Mouse (Mus musculus) neural tube, embryonic 12.5 days (tissue): ENCODE data around the gene Rab11fip5. TPM values are rescaled to one million over a fixed set of nuclear protein-coding genes. Genes with fewer than 3 reads are reported as not detected.

ENCODE experiments used
- ATAC-seq: fragments of 200-750 bp; cut with Nextera tagmentation; 2 replicates; pipeline ENCODE4 v1.8.0; 2017; ENCODE audit warnings: low read depth, mild to moderate bottlenecking, moderate TSS enrichment, moderate library complexity; ENCODE audit not compliant: low FRiP score
- H3K27ac ChIP-seq: fragments of 300-500 bp; sonication (generic); 2 replicates; pipeline ENCODE4 v1.5.1; 2016
- H3K27me3 ChIP-seq: fragments of 300-500 bp; sonication (generic); replicated peaks from 2 replicates; pipeline ENCODE4 v1.6.1; 2016; ENCODE audit warnings: mild to moderate bottlenecking
- H3K36me3 ChIP-seq: fragments of 300-500 bp; sonication (generic); 2 replicates; pipeline ENCODE4 v1.6.1; 2016; ENCODE audit warnings: mild to moderate bottlenecking
- H3K4me1 ChIP-seq: fragments of 300-500 bp; sonication (generic); 2 replicates; pipeline ENCODE4 v1.6.1; 2016
- H3K4me2 ChIP-seq: fragments of 300-500 bp; sonication (generic); replicated peaks from 2 replicates; pipeline ENCODE4 v1.6.1; 2016; ENCODE audit warnings: mild to moderate bottlenecking
- H3K4me3 ChIP-seq: fragments of 300-500 bp; sonication (generic); 2 replicates; pipeline ENCODE4 v1.5.1; 2016
- H3K9ac ChIP-seq: fragments of 300-500 bp; sonication (generic); 2 replicates; pipeline ENCODE4 v1.6.1; 2016; ENCODE audit warnings: mild to moderate bottlenecking
- H3K9me3 ChIP-seq: fragments of 300-500 bp; sonication (generic); 2 replicates; pipeline ENCODE4 v1.6.1; 2016; ENCODE audit warnings: mild to moderate bottlenecking
- WGBS: fragments of 180-500 bp; shearing (Covaris S2); methylation state at CpG from one replicate; pipeline ENCODE4 v1.1.7; 2016; 5-methylcytosine and 5-hydroxymethylcytosine counted together
- polyA plus RNA-seq: library from polyadenylated mRNA; unstranded; fragments of >200 nt; fragmentation: Nextera tagmentation; extraction: Ambion mirVana; gene quantifications from 2 replicates; pipeline ENCODE4 v1.2.1, GENCODE M21; 2016

Gene Rab11fip5
- polyA plus RNA-seq, 1 experiment from 2014 or later: 9.0 TPM

GRCm38 (mm10) chr6:85358877-85359276, 15.6 kb downstream of the Rab11fip5 start:
- ATAC-seq: no peak
- WGBS: 100% methylated on average over 1 of the region's 1 CpGs
- Histone ChIP-seq H3K27ac (no peak overlapping the region), H3K9me3 (no peaks in the 10 kb centered on the region), H3K9ac (no peak overlapping the region), H3K4me1 (no peaks in the 10 kb centered on the region), H3K27me3 (no peaks in the 10 kb centered on the region; the same call in 1 of the 2 replicates), H3K36me3 (no peaks in the 10 kb centered on the region), H3K4me3 (no peak overlapping the region), H3K4me2 (no peak overlapping the region)

GRCm38 (mm10) chr6:85356682-85357465, 17.6 kb downstream of the Rab11fip5 start:
- no peaks in the 10 kb centered on the region for H3K27me3 ChIP-seq
- H3K36me3 ChIP-seq: no peaks in the 10 kb centered on the region
- no peak for ATAC-seq
- 68% methylated on average over 4 of the region's 4 CpGs for WGBS
- H3K4me1 ChIP-seq: no peaks in the 10 kb centered on the region
- no peak overlapping the region for H3K9ac ChIP-seq
- no peak overlapping the region for H3K27ac ChIP-seq
- no peaks in the 10 kb centered on the region for H3K9me3 ChIP-seq
- no peak overlapping the region for H3K4me3 ChIP-seq
- no peak overlapping the region for H3K4me2 ChIP-seq

DNA sequence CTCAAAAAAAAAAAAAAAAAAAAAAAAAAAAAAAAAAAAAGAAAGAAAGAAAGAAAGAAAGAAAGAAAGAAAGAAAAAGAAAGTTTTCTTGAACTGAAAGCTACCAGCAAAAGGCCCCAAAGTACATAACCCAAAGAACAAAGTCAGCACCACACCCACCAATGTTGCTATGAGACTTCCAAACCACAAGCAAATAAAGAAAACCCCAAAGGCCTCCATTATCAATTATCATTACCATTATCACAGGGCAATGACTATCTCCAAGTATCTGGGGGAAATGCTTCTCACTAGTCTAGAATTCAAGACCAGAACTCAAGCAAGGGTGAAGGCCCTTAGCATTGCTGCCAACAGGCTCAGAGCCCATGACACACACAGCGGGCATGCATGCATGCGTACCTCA, 18.7 kb downstream of the Rab11fip5 start:
- ATAC-seq: no peak
- H3K36me3 ChIP-seq: no peaks in the 10 kb centered on the region
- no peak overlapping the region for H3K9ac ChIP-seq
- no peaks in the 10 kb centered on the region for H3K9me3 ChIP-seq
- no peaks in the 10 kb centered on the region for H3K4me1 ChIP-seq
- H3K4me3 ChIP-seq: no peak overlapping the region
- WGBS: 93% methylated on average over 2 of the region's 2 CpGs
- no peaks in the 10 kb centered on the region for H3K27me3 ChIP-seq
- H3K27ac ChIP-seq: no peak overlapping the region
- H3K4me2 ChIP-seq: no peak overlapping the region

DNA sequence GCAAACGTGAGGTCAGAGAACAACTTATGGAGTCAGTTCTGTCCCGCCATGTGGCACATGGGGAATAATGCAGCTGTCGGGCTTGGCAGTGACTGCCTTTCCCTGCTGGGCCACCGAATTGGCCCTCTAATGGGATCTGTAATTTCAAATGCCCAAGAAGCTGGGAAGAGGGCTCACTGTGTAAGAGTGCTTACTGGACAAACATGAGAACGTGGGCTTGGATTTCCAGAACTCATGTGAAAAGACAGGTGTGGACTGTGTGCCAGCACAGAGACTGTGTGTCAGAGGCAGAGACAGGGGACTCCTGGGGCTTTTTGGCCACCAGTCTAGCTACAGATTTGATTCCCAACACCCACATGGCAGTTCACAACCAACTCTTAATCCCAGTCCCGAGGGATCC, 19.7 kb downstream of the Rab11fip5 start:
- ATAC-seq: no peak
- no peaks in the 10 kb centered on the region for H3K36me3 ChIP-seq
- no peak overlapping the region for H3K27ac ChIP-seq
- H3K27me3 ChIP-seq: no peaks in the 10 kb centered on the region
- 72% methylated on average over 6 of the region's 6 CpGs for WGBS
- H3K9me3 ChIP-seq: no peaks in the 10 kb centered on the region
- H3K4me3 ChIP-seq: no peak overlapping the region
- no peak overlapping the region for H3K4me2 ChIP-seq
- H3K4me1 ChIP-seq: no peaks in the 10 kb centered on the region
- no peak overlapping the region for H3K9ac ChIP-seq

GRCm38 (mm10) chr6:85353706-85354105, 20.7 kb downstream of the Rab11fip5 start:
- WGBS: 68% methylated on average over 3 of the region's 3 CpGs
- no peak overlapping the region for H3K4me3 ChIP-seq
- no peak overlapping the region for H3K4me2 ChIP-seq
- H3K36me3 ChIP-seq: no peaks in the 10 kb centered on the region
- no peaks in the 10 kb centered on the region for H3K9me3 ChIP-seq
- H3K27me3 ChIP-seq: no peaks in the 10 kb centered on the region
- H3K27ac ChIP-seq: no peak overlapping the region
- H3K4me1 ChIP-seq: no peaks in the 10 kb centered on the region
- no peak overlapping the region for H3K9ac ChIP-seq
- no peak for ATAC-seq

DNA sequence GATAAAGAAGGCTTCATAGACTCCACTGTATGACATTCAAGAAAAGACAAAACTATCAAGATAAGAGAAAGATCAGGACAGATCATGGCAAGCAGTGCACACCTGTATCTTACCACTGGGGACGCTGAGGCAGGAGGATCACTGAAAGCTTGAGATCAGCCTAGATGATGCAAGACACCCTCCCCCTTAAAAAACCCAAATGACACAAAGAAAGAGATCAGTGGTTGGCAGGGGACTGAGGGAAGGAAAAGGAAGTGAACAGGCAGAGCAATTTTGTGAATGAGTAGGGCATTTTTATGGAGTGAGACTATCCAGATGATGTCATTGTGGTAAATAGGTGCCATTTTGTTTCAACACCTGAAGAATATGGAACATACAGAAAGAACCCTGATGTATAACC, 24.3 kb downstream of the Rab11fip5 start:
- H3K36me3 ChIP-seq: 0 out of 2 replicates have a peak, but pooled peaks cover 3% of the 10 kb centered on the region
- H3K27me3 ChIP-seq: no peaks in the 10 kb centered on the region
- ATAC-seq: no peak
- no peaks in the 10 kb centered on the region for H3K4me1 ChIP-seq
- 78% methylated on average over 1 of the region's 1 CpGs for WGBS
- H3K9me3 ChIP-seq: no peaks in the 10 kb centered on the region
- no peak overlapping the region for H3K4me2 ChIP-seq
- H3K27ac ChIP-seq: no peak overlapping the region
- no peak overlapping the region for H3K9ac ChIP-seq
- no peak overlapping the region for H3K4me3 ChIP-seq

- no peaks in the 10 kb centered on the region for H3K9me3 ChIP-seq
- H3K36me3 ChIP-seq: 0 out of 2 replicates have a peak, but pooled peaks cover 3% of the 10 kb centered on the region
- H3K4me2 ChIP-seq: no peak overlapping the region
- H3K9ac ChIP-seq: no peak overlapping the region
- H3K4me1 ChIP-seq: no peaks in the 10 kb centered on the region
- H3K27me3 ChIP-seq: no peaks in the 10 kb centered on the region
- no peak overlapping the region for H3K4me3 ChIP-seq
- no peak overlapping the region for H3K27ac ChIP-seq
- WGBS: 80% methylated on average over 7 of the region's 7 CpGs
- ATAC-seq: no peak
These were observed 25.2 kb downstream of the Rab11fip5 start for GRCm38 (mm10) chr6:85349246-85349645.

DNA sequence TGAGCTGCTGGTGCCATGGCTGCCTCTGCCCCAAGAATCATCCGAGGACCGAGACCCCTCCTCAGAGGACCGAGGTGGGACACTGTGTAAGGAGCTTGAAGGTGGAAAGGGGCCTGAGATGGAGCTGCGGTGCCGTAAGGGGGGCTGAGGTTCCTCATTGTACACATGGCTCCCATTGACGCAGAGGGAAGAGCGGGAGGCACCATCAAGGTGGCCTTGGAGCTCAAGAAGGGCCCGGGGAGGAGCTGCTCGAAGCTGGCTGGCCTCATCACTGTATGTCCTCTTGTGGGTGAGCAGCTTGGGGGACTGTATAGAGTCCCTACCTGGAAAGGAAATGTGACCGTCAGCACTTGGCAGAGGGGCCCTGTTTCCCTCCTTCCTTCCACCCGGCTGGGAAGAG, 26.3 kb downstream of the Rab11fip5 start:
- H3K4me3 ChIP-seq: no peak overlapping the region
- H3K36me3 ChIP-seq: 0 out of 2 replicates have a peak, but pooled peaks cover 3% of the 10 kb centered on the region
- H3K27me3 ChIP-seq: no peaks in the 10 kb centered on the region
- H3K9me3 ChIP-seq: no peaks in the 10 kb centered on the region
- H3K9ac ChIP-seq: no peak overlapping the region
- H3K4me2 ChIP-seq: no peak overlapping the region
- H3K27ac ChIP-seq: no peak overlapping the region
- no peak for ATAC-seq
- no peaks in the 10 kb centered on the region for H3K4me1 ChIP-seq
- 90% methylated on average over 11 of the region's 11 CpGs for WGBS

DNA sequence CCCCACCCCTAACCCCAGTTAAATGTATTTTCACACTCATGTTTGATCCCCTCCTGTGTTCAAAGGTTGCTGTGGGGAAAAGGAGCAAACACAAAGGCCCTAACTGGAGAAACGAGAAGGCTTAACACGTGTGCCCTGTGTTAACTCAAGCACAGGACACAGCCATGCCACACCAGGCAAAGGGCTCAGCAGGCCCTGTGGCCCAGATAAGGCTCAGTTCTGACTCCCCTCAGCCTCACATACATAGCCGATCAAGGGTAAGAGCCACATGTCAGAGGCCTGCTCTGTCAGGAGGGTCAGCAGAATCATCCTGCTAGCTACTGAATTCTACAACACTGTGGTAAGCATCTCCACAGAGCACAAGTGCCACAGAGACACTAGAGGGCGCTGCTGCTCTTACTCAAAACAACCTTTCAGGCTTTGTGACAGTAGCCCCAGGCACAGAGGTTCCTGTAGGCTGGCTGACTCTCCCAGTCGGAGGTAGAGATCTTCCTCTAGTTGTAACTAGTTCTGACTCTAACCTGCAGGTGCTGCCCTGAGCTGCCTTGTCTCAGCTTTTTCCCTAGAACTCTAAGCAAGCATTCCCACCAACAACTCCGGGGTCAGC, 28.3 kb downstream of the Rab11fip5 start:
- WGBS: 41% methylated on average over 6 of the region's 6 CpGs
- peak; percentile 81 for ATAC-seq
- no peak overlapping the region for H3K4me3 ChIP-seq
- H3K9ac ChIP-seq: no peak overlapping the region
- no peaks in the 10 kb centered on the region for H3K4me1 ChIP-seq
- H3K36me3 ChIP-seq: 0 out of 2 replicates have a peak, but pooled peaks cover 3% of the 10 kb centered on the region
- no peaks in the 10 kb centered on the region for H3K9me3 ChIP-seq
- no peak overlapping the region for H3K4me2 ChIP-seq
- H3K27me3 ChIP-seq: no peaks in the 10 kb centered on the region
- H3K27ac ChIP-seq: no peak overlapping the region

DNA sequence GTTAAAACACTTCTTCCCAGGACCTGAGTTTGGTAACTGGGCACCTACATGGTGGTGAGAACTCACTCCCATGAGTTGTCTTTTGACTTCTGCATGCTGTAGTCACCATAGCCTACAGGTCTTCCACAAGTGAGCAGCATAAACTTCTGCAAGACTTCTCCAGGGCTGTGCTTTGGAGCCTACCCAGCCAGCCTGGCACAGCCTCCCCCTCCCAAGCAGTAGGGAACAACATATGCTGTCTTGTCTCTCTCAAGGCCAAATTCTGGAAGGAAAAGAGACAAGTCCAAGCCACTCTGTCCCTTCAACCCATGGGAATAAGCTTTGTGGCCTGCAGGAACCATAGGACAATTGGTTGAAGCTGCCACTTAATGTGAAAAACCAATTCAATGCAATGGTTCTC, 29.5 kb downstream of the Rab11fip5 start:
- H3K4me1 ChIP-seq: no peaks in the 10 kb centered on the region
- no peak overlapping the region for H3K27ac ChIP-seq
- no peak overlapping the region for H3K9ac ChIP-seq
- H3K4me2 ChIP-seq: no peak overlapping the region
- H3K27me3 ChIP-seq: no peaks in the 10 kb centered on the region
- no peak overlapping the region for H3K4me3 ChIP-seq
- 0 out of 2 replicates have a peak, but pooled peaks cover 3% of the 10 kb centered on the region for H3K36me3 ChIP-seq
- H3K9me3 ChIP-seq: no peaks in the 10 kb centered on the region
- ATAC-seq: no peak

DNA sequence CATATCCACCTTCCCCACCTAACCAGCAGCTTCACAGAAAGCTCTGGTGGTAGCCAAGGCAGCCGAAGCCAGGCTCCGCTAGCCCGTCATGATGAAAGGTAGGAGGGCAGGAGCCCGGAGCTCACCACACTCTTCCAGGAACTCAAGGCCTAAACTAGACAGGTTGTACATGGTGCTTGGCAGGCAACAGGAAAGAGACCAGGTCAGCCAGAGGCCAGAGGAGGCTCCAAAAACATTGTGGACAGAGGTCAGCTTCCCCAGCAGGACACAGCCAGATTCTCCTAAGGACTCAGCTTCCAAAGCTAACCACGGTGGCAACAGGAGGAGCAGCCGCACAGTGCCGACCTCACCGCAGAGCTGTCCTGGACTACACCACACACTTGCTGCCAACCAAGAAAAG, 31.4 kb downstream of the Rab11fip5 start:
- Histone ChIP-seq H3K4me2 (no peak overlapping the region), H3K36me3 (0 out of 2 replicates have a peak, but pooled peaks cover 3% of the 10 kb centered on the region), H3K9ac (no peak overlapping the region), H3K27me3 (0 out of 2 replicates have a peak, but pooled peaks cover 3% of the 10 kb centered on the region), H3K27ac (no peak overlapping the region), H3K9me3 (no peaks in the 10 kb centered on the region), H3K4me1 (no peaks in the 10 kb centered on the region), H3K4me3 (no peak overlapping the region)
- no peak for ATAC-seq
- WGBS: 91% methylated on average over 8 of the region's 8 CpGs

DNA sequence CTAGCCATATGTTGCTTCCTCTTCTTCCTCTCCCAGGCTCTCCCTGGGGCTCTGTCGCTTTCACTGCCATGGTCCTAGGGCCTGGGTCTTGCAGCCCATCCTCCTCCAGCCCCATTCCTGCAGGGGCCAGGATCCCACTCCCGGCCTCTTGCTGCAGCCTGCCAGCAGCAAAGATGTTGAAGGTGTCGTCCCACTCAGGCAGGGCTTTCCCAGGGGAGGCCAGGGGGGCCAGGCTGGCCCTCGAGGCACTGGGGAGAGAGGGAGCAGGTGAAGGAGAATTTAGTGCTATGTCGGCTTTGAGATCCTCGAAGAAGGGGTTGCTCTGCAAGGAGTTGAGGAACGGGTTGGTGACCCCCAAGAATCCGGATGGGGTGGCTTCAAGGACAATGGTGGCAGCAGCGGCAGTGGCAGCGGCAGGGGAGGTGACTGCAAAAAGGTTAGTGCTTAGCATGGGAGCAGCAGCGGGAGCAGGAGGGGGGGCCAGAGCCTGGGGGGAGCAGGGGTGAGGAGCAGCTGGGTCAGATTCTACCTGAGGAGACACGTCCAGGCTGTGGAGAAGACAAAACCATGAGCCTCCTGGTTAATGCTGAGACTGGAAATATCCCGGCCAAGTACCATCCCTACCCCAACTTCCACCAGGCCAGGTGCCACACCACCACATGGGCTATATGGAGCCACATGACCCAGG, 32.5 kb downstream of the Rab11fip5 start:
- H3K27me3 ChIP-seq: peaks cover 5% of the 10 kb centered on the region; the same call in 1 of the 2 replicates
- H3K36me3 ChIP-seq: no peaks in the 10 kb centered on the region
- H3K27ac ChIP-seq: no peak overlapping the region
- no peaks in the 10 kb centered on the region for H3K9me3 ChIP-seq
- no peak overlapping the region for H3K9ac ChIP-seq
- H3K4me1 ChIP-seq: no peaks in the 10 kb centered on the region
- no peak overlapping the region for H3K4me3 ChIP-seq
- no peak overlapping the region for H3K4me2 ChIP-seq
- no peak for ATAC-seq
- WGBS: 77% methylated on average over 13 of the region's 13 CpGs
